Mouse (Mus musculus) neural tube, embryonic 14.5 days (tissue): ENCODE results near the gene Pmf1. TPM values are rescaled to one million over a fixed set of nuclear protein-coding genes. Genes with fewer than 3 reads are reported as not detected.
A peak's percentile ranks its signal among the peaks of the same experiment; 100 is the strongest.

Experiments used
- ATAC-seq: fragments of 200-750 bp; cut with Nextera tagmentation; 2 replicates; pipeline ENCODE4 v1.8.0; 2017; ENCODE audit warnings: low read depth, mild to moderate bottlenecking, moderate TSS enrichment, moderate library complexity
- H3K27ac ChIP-seq: fragments of 300-500 bp; sonication (generic); 2 replicates; pipeline ENCODE4 v1.5.1; 2014; ENCODE audit warnings: low read depth, mild to moderate bottlenecking, control low read depth, low read length, moderate library complexity, mixed read lengths
- H3K27me3 ChIP-seq: fragments of 300-500 bp; sonication (generic); 2 replicates; pipeline ENCODE4 v1.6.1; 2014; ENCODE audit warnings: low read length; ENCODE audit not compliant: control insufficient read depth, insufficient read depth
- H3K36me3 ChIP-seq: fragments of 300-500 bp; sonication (generic); 2 replicates; pipeline ENCODE4 v1.6.1; 2014; ENCODE audit warnings: low read length, mixed read lengths; ENCODE audit not compliant: control insufficient read depth, insufficient read depth
- H3K4me1 ChIP-seq: fragments of 300-500 bp; sonication (generic); 2 replicates; pipeline ENCODE4 v1.6.1; 2014; ENCODE audit warnings: low read length; ENCODE audit not compliant: control insufficient read depth, insufficient read depth
- H3K4me2 ChIP-seq: fragments of 300-500 bp; sonication (generic); 2 replicates; pipeline ENCODE4 v1.6.1; 2014; ENCODE audit warnings: mild to moderate bottlenecking, low read depth, low read length, control low read depth
- H3K4me3 ChIP-seq: fragments of 300-500 bp; sonication (generic); 2 replicates; pipeline ENCODE4 v1.5.1; 2014; ENCODE audit warnings: low read depth, low read length, control low read depth, mixed read lengths
- H3K9ac ChIP-seq: fragments of 300-500 bp; sonication (generic); replicated peaks from 2 replicates; pipeline ENCODE4 v1.6.1; 2014; ENCODE audit warnings: low read depth, mild to moderate bottlenecking, control low read depth, low read length, mixed read lengths
- H3K9me3 ChIP-seq: fragments of 300-500 bp; sonication (generic); 2 replicates; pipeline ENCODE4 v1.6.1; 2016; ENCODE audit warnings: low read length; ENCODE audit not compliant: control insufficient read depth
- WGBS: fragments of 180-500 bp; shearing (Covaris S2); extraction: QIAGEN DNeasy Blood & Tissue Kit; methylation state at CpG from one replicate; pipeline ENCODE4 v1.1.7; 2014; 5-methylcytosine and 5-hydroxymethylcytosine counted together
- polyA plus RNA-seq: library from polyadenylated mRNA; unstranded; fragments of >200 nt; fragmentation: Nextera tagmentation; extraction: Ambion mirVana; gene quantifications from 2 replicates; pipeline ENCODE4 v1.2.1, GENCODE M21; 2014

The Pmf1 gene
- polyA plus RNA-seq, 1 experiment from 2014 or later, result 19.3 TPM

- no peak overlapping the region for H3K9ac ChIP-seq
These were observed 1.2 kb downstream of the Pmf1 start for GRCm38 (mm10) chr3:88408953-88409352.

DNA sequence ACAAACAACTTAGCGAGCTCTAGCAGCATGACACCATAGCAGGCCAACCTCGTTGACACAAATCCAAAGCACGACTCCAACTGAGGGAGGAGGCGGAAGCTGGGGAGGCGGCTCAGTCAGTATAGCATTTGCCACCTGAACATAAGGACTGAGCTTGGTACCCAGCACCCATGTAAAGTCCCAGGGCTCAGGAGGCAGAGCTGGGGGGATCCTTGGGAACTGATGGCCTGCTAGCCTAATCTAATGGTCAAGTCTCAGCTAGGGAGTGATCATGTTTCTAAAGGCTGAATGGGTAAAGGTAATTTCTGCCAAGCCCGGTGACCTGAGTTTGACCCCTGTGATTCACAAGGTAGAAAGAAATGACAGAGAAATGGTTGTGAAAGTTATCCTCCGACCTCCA is 2.6 kb downstream of the Pmf1 start:
- Histone ChIP-seq H3K36me3 (peaks cover 9% of the 10 kb centered on the region), H3K27me3 (no peaks in the 10 kb centered on the region), H3K4me2 (no peak overlapping the region), H3K4me3 (no peak overlapping the region), H3K9ac (no peak overlapping the region), H3K4me1 (0 out of 2 replicates have a peak, but pooled peaks cover 2% of the 10 kb centered on the region), H3K9me3 (no peaks in the 10 kb centered on the region), H3K27ac (no peak overlapping the region)
- no peak for ATAC-seq
- WGBS, result 64% methylated on average over 7 of the region's 7 CpGs

More at GRCm38 (mm10) chr3:88408953-88409352, 1.2 kb downstream of the Pmf1 start:
- WGBS, result 78% methylated on average over 5 of the region's 5 CpGs
- no peak for ATAC-seq
- Histone ChIP-seq H3K9me3 (no peaks in the 10 kb centered on the region), H3K4me1 (0 out of 2 replicates have a peak, but pooled peaks cover 2% of the 10 kb centered on the region), H3K36me3 (peaks cover 15% of the 10 kb centered on the region), H3K4me2 (peak overlapping the region; percentile 70; the same call in 1 of the 2 replicates), H3K27ac (no peak overlapping the region), H3K27me3 (no peaks in the 10 kb centered on the region), H3K4me3 (no peak overlapping the region)

- no peak overlapping the region for H3K9ac ChIP-seq
- 0 out of 2 replicates have a peak, but pooled peaks cover 2% of the 10 kb centered on the region for H3K4me1 ChIP-seq
- H3K36me3 ChIP-seq, result peaks cover 4% of the 10 kb centered on the region; the same call in 1 of the 2 replicates
- no peaks in the 10 kb centered on the region for H3K27me3 ChIP-seq
- no peak overlapping the region for H3K4me2 ChIP-seq
- ATAC-seq, result no peak; the same call in 1 of the 2 replicates
- WGBS, result 1% methylated on average over 2 of the region's 2 CpGs
- H3K9me3 ChIP-seq, result no peaks in the 10 kb centered on the region
- H3K4me3 ChIP-seq, result no peak overlapping the region
- no peak overlapping the region for H3K27ac ChIP-seq
These were observed 3.0 kb downstream of the Pmf1 start for GRCm38 (mm10) chr3:88407090-88407489.

- Histone ChIP-seq H3K36me3 (no peaks in the 10 kb centered on the region), H3K4me3 (no peak overlapping the region), H3K4me1 (no peaks in the 10 kb centered on the region), H3K27me3 (no peaks in the 10 kb centered on the region), H3K9ac (no peak overlapping the region), H3K4me2 (no peak overlapping the region), H3K27ac (no peak overlapping the region), H3K9me3 (no peaks in the 10 kb centered on the region)
- ATAC-seq, result no peak
- WGBS, result 94% methylated on average over 10 of the region's 10 CpGs
These were observed 6.5 kb downstream of the Pmf1 start for GRCm38 (mm10) chr3:88403522-88404230.

DNA sequence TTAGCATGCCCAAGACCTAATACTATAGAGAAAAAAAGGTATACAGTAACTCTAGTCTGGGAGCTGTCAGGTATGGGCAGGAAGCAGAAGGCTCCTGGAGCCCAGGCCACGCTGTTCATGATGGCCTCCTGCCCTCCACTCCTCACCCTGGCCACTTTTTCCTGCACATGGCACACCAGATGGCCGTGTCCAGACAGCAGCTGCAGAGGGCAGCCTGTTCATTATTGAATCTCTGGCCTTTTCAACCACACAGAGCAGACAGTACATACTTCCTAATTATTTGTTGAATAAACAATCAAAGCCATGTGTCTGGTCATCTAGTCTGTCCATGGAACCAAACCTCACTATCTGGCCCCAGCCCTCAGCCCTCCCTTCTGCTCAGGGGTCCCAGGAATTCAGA is 11.5 kb downstream of the Pmf1 start:
- Histone ChIP-seq H3K4me3 (no peak overlapping the region), H3K36me3 (no peaks in the 10 kb centered on the region; the same call in 1 of the 2 replicates), H3K9ac (no peak overlapping the region), H3K27me3 (no peaks in the 10 kb centered on the region), H3K27ac (no peak overlapping the region), H3K4me1 (no peaks in the 10 kb centered on the region), H3K4me2 (no peak overlapping the region), H3K9me3 (no peaks in the 10 kb centered on the region)
- 65% methylated on average over 2 of the region's 2 CpGs for WGBS
- ATAC-seq, result no peak

DNA sequence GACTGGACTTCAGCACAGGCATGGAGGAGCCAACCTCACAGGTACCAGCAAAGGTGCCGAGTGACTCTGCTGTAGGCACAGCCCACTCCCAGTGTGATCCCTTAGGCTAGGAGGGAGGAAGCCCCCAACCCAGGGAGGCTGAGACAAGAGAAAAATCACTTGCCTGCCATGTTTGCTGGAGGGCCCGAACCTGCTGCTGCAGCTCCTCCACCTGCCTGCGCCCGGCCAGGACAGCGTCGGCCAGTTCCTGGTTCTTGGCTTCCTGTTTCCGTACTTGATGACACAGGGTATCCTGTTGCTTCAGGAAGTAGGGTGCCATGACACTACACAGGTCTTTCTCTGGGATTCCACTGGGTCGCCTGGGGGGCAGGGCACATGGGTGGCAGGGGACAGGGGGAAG is 14.4 kb downstream of the Pmf1 start:
- no peaks in the 10 kb centered on the region; the same call in 1 of the 2 replicates for H3K36me3 ChIP-seq
- no peak for ATAC-seq
- H3K4me2 ChIP-seq, result no peak overlapping the region
- H3K9ac ChIP-seq, result no peak overlapping the region
- H3K27ac ChIP-seq, result no peak overlapping the region
- H3K4me3 ChIP-seq, result no peak overlapping the region
- no peaks in the 10 kb centered on the region for H3K27me3 ChIP-seq
- H3K4me1 ChIP-seq, result no peaks in the 10 kb centered on the region
- no peaks in the 10 kb centered on the region for H3K9me3 ChIP-seq
- 96% methylated on average over 8 of the region's 8 CpGs for WGBS

DNA sequence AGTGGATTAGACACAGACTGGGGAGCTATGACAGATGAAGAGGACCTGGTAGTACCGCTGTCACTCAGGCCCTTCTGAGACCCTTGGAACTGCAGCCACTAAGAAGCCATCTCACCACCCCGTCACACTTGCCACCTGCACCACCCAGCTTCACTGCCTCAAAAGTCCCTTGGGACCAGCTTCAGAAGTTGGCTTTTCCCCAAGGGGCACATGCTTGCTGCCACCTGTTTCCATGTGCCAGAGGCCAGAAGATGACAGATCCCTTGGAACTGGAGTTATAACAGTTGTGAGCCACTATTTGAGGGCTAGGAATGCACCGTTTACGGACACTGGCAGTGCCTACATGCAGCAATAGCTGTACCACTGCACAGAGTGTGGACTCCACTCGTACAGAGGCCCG is 14.8 kb downstream of the Pmf1 start:
- Histone ChIP-seq H3K4me2 (no peak overlapping the region), H3K4me1 (no peaks in the 10 kb centered on the region), H3K4me3 (no peak overlapping the region), H3K27me3 (no peaks in the 10 kb centered on the region), H3K27ac (no peak overlapping the region), H3K9me3 (no peaks in the 10 kb centered on the region), H3K9ac (no peak overlapping the region), H3K36me3 (no peaks in the 10 kb centered on the region; the same call in 1 of the 2 replicates)
- 96% methylated on average over 6 of the region's 6 CpGs for WGBS
- ATAC-seq, result 0 out of 2 replicates have a peak, but pooled peaks have one; percentile 34

GRCm38 (mm10) chr3:88393776-88394375 is 16.3 kb downstream of the Pmf1 start:
- Histone ChIP-seq H3K27ac (no peak overlapping the region), H3K9ac (no peak overlapping the region), H3K4me2 (no peak overlapping the region), H3K9me3 (no peaks in the 10 kb centered on the region), H3K27me3 (no peaks in the 10 kb centered on the region), H3K4me1 (no peaks in the 10 kb centered on the region), H3K36me3 (no peaks in the 10 kb centered on the region; the same call in 1 of the 2 replicates), H3K4me3 (no peak overlapping the region)
- no peak for ATAC-seq
- 91% methylated on average over 9 of the region's 9 CpGs for WGBS

GRCm38 (mm10) chr3:88384364-88384763 is 25.8 kb downstream of the Pmf1 start, which contains the start of gene Bglap:
Gene Bglap, minus strand, starts transcription at chr3:88384464.
- 76% methylated on average over 5 of the region's 5 CpGs for WGBS
- Histone ChIP-seq H3K4me1 (no peaks in the 10 kb centered on the region), H3K27me3 (no peaks in the 10 kb centered on the region), H3K9ac (no peak within 1 kb of the TSS), H3K4me3 (no peak within 1 kb of the TSS), H3K4me2 (no peak within 1 kb of the TSS), H3K27ac (no peak within 1 kb of the TSS), H3K36me3 (no peaks in the 10 kb centered on the region), H3K9me3 (no peaks in the 10 kb centered on the region)
- no peak for ATAC-seq
